Mouse (Mus musculus) G1E-ER4 (cell line): ENCODE measurements around the gene 3110082I17Rik. TPM values are rescaled to one million over a fixed set of nuclear protein-coding genes. Genes with fewer than 3 reads are reported as not detected.

Experiments
- GATA1 ChIP-seq: IDR thresholded peaks from one replicate; pipeline ENCODE4 v1.8.0; 2012; ENCODE audit warnings: low read length, inconsistent platforms
- polyA plus RNA-seq: library from polyadenylated mRNA; stranded (reverse); fragments of >175 nt; gene quantifications from 2 replicates; pipeline ENCODE4 v1.2.3, GENCODE M21; 2012

The 3110082I17Rik gene
- polyA plus RNA-seq, result 58.6 and 79.0 TPM in 2 replicates

DNA sequence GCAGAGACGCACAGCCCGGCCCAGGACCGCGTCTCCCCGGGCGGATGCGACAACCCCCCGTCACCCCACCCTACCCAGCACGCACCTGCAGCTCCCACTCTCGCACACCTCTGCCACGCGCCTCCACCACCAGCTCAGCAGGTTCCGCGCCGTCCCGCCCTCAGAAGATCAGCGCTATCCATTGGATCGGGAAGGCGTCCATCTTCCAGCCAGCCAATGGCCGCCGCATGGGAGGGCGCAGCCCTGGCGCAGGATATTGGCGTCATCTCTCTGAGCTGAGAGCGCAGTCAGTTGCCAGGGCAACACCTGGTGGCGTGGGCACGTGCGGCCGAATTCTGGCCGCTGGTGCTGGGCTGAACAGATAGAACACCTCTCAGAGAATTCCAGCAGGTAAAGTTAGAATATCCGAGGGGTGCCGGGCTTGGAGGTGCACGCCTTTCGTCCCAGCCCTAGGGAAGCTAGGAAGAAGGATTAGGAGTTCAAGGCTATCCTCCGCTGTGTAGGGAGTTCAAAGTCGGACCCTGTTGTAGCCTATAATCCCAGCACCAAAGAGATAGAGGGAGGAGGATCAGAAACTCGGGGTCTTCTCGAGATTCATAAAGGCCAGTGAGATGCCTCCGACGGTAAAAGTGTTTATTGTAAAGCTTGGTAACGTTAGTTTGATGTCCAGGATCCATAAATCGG is at the start of gene 3110082I17Rik:
TSS of gene 3110082I17Rik (minus strand) at position 144 of the 684 bp plus-strand sequence.
- no peak for TF ChIP-seq GATA1

DNA sequence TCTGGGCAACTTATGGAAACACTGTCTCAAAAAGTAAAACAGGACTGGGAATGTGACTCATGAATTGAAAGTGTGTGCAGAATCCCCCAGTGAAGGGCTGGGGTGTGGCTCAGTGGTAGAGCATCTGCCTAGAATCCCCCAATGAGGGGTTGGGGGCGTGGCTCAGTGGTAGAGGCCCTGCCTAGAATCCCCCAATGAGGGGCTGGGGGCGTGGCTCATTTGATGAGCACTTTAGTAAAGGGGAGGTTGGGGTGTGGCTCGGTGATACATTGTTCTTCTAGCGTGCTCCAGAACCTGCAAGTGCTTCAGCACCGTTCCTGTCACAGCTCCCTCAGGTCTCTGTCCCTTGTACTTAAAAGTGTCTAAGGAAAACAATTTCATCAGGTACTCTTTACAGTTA is 45.9 kb upstream of the 3110082I17Rik start:
- TF ChIP-seq GATA1, result no peak

DNA sequence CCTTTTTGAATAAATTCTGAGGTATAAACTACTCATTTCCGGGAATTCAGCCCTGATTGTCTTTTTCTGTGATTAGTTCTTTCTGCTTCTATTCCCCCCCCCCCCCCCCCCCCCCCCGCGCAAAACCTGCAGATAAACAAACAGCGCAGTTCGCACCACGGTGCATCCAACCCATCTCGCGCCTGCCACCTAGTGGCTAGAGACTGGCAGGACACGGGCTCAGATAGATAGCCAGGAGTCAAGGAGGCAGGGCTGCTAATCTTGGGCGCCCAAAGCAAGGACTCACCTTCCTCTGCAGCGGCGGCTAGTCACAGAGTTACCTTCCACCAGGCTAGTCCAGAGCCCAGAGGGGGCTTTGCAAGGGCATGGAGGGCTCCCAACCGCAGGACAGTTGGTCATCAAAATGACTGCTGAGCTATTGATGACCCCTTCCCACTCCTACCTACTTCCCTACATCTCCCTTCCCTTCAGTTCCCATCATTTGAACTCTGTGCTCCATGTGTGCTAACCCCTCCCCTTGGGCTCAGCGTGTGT is 44.8 kb upstream of the 3110082I17Rik start:
- no peak for TF ChIP-seq GATA1

DNA sequence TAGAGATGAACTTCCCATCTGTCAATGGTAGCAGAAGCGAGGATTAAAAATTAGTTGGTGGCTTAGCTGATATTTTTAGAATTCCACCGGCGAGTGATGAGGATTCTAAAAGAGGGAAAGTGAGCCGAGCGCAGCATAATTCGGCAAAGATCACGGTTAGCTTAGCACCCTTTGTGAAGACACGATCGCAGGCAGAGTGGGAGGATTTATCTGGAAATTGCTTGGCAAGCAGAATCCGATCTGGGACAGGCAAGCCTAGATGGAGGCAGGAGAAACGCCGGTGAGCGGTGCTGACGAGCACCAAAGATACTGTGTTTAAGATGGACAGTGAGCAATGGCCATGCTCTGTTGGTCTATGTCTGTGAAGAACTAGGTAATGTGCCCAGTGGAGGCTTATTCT is 42.0 kb upstream of the 3110082I17Rik start:
- no peak for TF ChIP-seq GATA1

DNA sequence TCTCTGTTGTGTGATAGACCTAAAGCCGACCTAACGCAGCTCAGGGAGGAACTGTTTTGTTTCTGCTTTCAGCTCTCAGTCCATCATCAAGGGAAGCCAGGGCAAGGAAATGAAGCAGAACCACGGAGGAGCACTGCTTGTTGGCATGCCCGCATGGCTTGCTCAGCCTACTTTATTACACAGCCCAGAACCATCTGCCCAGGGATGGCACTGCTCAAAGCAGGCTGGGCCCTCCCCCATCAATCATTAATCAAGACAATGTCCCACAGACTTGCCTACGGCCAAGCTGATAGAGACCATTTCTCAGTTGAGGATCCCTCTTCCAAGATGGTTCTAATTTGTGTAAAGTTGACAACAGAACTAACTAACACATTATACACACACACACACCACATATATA is 38.5 kb upstream of the 3110082I17Rik start:
- TF ChIP-seq GATA1, result no peak

DNA sequence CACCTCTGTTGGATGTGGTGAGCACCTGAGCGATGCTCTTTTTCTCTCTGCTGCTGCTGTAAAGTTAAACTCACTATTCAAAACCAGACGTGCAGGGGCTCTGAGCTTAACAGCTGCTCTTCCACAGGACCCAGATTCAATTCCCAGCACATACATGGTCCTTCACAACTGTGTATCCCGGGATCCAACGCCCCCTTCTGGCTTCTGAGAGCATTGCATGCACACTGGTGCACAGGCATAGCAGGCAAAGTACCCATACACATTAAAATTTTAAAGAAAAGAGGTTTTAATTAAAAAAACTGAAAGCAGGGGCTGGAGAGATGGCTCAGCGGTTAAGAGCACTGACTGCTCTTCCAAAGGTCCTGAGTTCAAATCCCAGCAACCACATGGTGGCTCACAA is 36.6 kb upstream of the 3110082I17Rik start:
- TF ChIP-seq GATA1, result no peak

DNA sequence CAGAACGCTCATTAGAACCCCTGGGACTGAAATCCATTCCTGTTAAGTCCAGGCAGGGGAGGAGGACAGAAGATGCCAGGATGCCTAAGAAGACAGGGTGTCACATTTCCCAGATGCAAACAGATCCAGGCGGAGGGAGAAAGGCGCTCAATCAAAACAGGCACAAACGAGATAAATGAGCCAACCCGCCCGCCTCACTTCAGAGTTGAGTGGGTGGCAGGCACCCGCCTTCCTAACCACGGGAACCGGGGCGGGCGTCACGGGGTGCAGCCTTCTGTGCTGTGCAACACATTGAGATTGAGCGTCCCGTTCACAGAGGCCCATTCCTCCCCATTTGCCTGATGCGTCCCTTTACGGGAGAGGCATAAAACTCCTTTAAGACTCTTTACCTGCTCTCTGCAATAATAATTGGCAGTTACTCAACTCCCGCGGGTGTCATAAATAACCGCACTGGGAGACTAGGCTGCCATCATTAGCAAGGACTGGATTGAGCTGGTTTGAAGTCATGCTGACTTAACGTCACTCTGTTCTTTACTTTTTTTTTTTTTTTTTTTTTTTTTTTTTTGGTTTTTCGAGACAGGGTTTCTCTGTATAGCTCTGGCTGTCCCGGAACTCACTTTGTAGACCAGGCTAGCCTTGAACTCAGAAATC is 34.8 kb upstream of the 3110082I17Rik start:
- TF ChIP-seq GATA1, result no peak

DNA sequence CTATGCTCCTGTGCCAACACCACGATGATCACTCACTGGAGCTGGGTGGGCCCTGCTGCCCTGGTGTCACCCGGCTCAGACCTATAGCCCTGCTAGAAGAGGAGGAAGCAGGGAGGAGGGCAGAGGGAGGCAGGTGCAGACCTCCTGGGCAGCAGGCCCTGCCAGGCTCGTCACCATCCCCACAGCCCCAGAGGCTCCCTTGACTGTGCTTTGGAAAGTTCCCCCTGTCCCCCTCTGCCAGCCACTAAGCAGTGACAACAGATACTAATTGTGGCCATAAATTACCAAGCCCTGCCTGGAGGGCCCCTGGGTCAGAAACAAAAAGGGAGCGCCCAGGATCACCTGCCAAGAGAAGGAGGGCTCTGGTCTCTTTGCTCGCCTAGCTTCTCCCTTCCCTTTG is 33.4 kb upstream of the 3110082I17Rik start:
- TF ChIP-seq GATA1, result no peak

DNA sequence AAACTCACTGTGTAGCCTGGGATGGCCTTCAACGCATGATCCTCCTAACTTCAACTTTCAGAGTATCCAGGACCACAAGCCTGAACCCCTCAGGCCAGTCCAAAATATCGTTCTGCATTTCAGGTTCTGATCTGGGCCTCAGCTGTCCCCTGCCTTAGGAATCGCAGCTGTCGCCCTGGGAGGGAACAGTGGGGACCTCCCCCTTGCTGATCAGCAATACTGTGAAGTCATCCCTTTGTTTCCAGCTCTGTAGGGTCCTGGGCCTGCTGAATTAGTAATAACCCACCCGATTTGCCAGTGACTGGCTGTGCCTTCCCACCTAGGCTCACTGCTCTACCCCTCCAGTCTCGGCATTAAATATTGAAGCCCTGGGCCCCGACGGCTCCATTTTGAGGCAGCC is 31.0 kb upstream of the 3110082I17Rik start:
- TF ChIP-seq GATA1, result no peak

DNA sequence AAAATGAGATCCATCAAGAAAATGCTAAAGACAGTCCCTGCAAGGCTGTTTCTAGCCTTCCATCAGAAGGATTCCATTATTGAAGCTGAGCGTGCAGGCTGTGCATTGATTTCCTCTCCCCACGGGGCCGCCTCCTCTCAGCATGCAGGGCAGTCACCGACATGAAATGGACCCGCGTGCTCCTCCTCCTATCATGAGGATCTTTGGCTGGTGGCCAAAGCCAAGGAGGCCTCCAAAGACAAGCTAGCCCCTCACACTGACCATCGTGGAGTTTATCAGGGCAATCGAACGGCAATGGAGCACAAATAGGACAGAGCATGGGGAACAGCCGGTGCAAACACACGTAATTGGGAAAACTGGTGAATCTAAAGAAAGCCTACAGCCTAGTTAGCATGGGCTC is 29.8 kb upstream of the 3110082I17Rik start:
- TF ChIP-seq GATA1, result no peak

DNA sequence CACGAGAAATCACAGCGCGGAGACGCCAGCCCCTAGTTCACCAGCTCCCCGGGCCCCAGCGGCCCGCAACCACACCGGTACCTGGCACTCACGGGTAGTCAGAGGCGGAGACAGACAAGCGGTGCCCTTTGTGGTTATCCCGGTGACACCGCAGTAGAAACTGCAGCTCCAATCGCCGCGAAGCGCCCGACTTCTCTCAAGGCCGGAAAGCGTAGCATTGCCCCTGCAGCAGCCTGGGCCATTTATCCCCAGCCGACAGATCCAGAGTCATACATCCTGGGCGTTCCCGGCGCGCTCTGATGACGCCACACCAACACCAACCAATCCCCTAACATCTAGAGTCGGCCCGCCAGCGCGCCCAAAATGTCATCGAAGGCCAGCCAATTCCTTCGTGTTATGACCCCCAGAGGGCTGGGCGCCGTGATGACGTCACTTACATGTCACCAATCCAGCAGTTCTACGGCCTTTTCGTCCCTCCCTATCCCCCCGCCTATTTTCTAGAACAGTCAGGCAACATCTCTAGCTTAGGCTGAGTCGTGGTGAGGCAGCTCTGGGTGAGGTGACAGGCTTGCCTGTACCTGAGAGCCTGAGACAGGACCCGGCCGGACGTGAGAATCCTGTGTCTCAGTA is 24.0 kb upstream of the 3110082I17Rik start, which contains the start of gene Zfand2a:
TSS of gene Zfand2a (minus strand) at position 365 of the 630 bp plus-strand sequence.
- no peak for TF ChIP-seq GATA1

DNA sequence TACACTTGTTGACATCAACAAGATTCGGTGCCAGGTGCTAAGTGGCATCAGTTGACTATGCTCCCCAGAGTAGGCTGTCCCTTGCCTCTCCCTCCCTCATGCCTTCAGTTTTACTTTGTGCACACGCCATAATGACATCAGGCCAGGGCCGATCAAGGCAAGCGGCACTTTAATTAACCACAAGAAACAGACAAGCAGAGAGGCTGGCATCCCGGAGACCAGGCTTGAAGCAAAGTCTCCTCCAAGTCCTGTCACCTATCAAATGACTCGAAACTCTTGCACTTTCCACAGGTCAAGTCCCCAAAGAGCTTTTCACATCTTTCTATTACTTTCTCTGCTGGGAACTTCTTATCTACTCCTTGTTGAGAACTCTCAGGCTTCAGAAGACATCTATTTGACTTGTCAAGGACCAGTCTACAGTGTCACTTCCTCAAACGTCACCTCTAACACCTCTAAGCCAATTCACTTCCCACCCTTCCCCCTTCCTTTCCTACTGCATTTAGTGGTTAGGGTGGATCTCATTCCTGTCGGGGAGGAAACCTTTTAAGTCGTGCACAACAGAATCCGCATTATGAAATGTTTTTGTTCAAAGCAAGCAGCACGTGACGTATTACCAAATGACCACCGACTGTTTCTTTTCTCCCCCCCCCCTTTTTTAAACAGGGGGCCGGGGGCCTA is 23.0 kb upstream of the 3110082I17Rik start:
- no peak for TF ChIP-seq GATA1

DNA sequence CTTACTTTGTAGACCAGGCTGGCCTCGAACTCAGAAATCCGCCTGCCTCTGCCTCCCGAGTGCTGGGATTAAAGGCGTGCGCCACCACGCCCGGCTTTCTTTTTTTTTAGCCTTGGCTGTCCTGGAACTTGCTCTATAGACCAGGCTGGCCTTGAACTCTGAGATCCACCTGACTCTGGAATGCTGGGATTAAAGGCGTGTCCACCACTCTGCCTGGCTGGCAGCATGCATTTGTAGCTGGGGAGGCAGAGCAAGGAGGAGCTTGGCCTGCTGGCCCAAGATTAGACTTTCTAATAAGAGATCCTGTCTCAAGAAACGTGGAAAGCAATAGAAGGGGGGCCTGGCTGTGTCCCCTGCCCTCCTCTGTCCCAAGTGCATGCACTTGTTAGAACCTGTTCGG is 20.1 kb upstream of the 3110082I17Rik start:
- TF ChIP-seq GATA1, result no peak

DNA sequence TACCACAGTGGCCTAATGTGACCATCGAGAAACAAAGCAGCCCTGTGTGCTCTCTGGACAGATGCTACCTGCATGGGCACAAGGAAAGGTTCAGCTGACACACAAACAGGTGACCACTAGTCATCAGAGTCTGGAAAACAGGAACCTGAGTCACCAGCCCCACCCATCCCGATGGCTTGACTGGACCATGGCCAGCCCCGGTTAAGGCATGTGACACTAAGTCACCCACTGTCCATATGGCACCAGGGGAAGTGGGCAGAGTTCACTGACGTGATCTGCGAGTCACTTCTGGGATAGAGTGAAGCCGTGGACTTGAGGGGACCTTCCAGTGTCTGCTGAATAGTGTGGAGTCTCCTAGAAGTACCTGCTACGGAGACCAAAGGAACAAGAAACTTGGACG is 18.8 kb upstream of the 3110082I17Rik start:
- no peak for TF ChIP-seq GATA1

DNA sequence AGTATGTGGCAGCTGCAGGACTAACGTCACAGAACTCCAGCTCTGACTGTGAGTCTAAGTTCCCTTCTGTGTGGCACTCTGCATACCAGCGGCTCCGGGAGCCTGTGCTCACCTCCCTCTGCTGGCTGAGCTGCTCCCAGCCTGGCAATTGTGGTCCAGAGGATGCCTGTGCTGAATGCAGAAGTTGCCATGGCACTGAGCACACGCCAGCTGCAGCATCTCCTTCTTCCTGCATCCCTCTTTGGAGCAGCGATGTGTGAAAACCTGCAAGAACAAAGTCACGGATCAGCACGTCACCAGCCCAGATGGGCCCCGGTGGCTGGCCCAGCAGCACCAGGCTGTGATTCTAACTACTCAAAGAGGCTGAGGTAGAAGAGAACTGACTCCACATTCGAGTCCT is 14.4 kb upstream of the 3110082I17Rik start:
- no peak for TF ChIP-seq GATA1

DNA sequence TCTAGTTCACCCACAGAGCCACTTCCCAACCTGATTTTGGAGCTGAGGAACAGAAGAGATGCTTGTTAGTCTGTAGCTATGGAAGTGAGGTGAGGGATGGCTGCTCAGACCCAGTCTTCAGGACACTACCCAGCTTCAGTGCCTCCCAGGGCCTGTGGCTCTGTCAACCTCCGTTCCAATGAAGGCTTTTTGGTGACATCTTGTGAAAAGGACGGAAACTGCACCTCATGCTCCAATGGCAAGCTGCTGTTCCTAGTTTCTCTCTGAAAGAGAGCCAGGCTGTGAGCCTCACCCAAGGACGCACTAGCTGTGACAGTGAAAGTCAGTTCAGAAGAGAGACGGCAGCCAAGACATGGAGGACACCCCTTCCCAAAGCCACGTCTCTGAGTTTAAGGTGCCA is 7.7 kb upstream of the 3110082I17Rik start:
- TF ChIP-seq GATA1, result no peak

DNA sequence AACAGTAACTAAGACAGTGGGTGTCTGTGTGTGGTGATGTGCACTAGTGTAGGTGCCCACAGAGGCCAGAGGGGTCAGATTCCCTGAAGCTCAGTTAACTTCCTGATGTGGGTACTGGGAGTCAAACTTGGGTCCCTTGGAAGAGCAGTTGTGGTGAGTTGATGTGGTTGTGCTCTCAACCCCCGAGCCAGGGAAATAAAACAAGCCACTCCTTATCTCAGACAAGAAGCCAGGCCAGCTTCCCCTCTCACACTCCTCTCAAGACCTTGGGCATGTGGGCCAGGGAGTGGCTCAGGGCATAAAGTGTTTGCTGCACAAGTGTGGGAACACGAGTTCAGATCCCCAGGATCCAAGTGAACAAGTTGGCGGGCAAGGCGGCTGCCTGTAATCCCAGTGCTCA is 6.5 kb upstream of the 3110082I17Rik start:
- no peak for TF ChIP-seq GATA1
